Mouse (Mus musculus) liver, adult 2 months (tissue): ENCODE measurements around the gene Rmnd5a.

Experiments used
- CTCF ChIP-seq: fragments of 200-500 bp; IDR thresholded peaks from 2 replicates; pipeline ENCODE4 v1.5.1; 2011; ENCODE audit warnings: low read depth, low read length, control low read depth
- POLR2A ChIP-seq: fragments of 200-500 bp; IDR thresholded peaks from 2 replicates; pipeline ENCODE4 v1.6.1; 2011; ENCODE audit warnings: low read length, control low read depth; ENCODE audit not compliant: insufficient read depth; ENCODE audit errors: extremely low read depth

- no peak for TF ChIP-seq CTCF
- no peak for TF ChIP-seq POLR2A
Measured at GRCm38 (mm10) chr6:71427996-71428725, 12.3 kb downstream of the Rmnd5a start.
